Mouse (Mus musculus) heart, embryonic 11.5 days (tissue): ENCODE data around the gene Map3k14. TPM values are rescaled to one million over a fixed set of nuclear protein-coding genes. Genes with fewer than 3 reads are reported as not detected.

Experiments used
- polyA plus RNA-seq: library from polyadenylated mRNA; unstranded; fragments of >200 nt; fragmentation: Nextera tagmentation; extraction: Ambion mirVana; gene quantifications from 2 replicates; pipeline ENCODE4 v1.2.1, GENCODE M21; 2014

The Map3k14 gene
- polyA plus RNA-seq, 1 experiment from 2014 or later: 1.4 TPM

Other genes with a start within 250 kb of the Map3k14 start
- 49.4 and 53.4 TPM in 2 replicates for gene Nmt1, start 239.3 kb downstream of the Map3k14 start, polyA plus RNA-seq
- gene Dcakd, start 239.1 kb downstream of the Map3k14 start, polyA plus RNA-seq: 135 and 141 TPM in 2 replicates
- 3.0 and 3.5 TPM in 2 replicates for gene Plcd3, start 165.8 kb downstream of the Map3k14 start, polyA plus RNA-seq
- 11.2 and 11.8 TPM in 2 replicates for gene Acbd4, start 165.8 kb downstream of the Map3k14 start, polyA plus RNA-seq
- gene Hexim1, start 151.2 kb downstream of the Map3k14 start, polyA plus RNA-seq: 4.2 and 4.4 TPM in 2 replicates
- 3.5 and 5.6 TPM in 2 replicates for gene Hexim2, start 135.0 kb downstream of the Map3k14 start, polyA plus RNA-seq
- 0.79 and 1.1 TPM in 2 replicates for gene Fmnl1, start 96.4 kb downstream of the Map3k14 start, polyA plus RNA-seq
- gene 1700023F06Rik, start 58.9 kb downstream of the Map3k14 start, polyA plus RNA-seq: not detected in 2 replicates
- gene Spata32, start 49.0 kb downstream of the Map3k14 start, polyA plus RNA-seq: not detected in 2 replicates
- gene Arhgap27, start 96.2 kb upstream of the Map3k14 start, polyA plus RNA-seq: 3.4 and 4.4 TPM in 2 replicates
- 4.4 and 5.2 TPM in 2 replicates for gene Plekhm1, start 145.2 kb upstream of the Map3k14 start, polyA plus RNA-seq
- gene Lrrc37a, start 237.1 kb upstream of the Map3k14 start, polyA plus RNA-seq: not detected in 2 replicates